Mouse (Mus musculus) left cerebral cortex, adult 9 months (tissue): ENCODE measurements around the gene 1700092M07Rik.
A peak's percentile ranks its signal among the peaks of the same experiment; 100 is the strongest.

Source experiments
- DNase-seq, 2 experiments: peaks; one replicate each; pipeline ENCODE4 v3.0.0; 2022; ENCODE audit warnings: low spot score in 2 of 2

Gene 1700092M07Rik

GRCm38 (mm10) chr19:8742176-8742575 is 1.7 kb downstream of the 1700092M07Rik start:
- DNase-seq: no peak

GRCm38 (mm10) chr19:8745382-8745781 is 4.9 kb downstream of the 1700092M07Rik start:
- no peak for DNase-seq

- no peak for DNase-seq
Measured at GRCm38 (mm10) chr19:8747368-8747767, 6.8 kb downstream of the 1700092M07Rik start.

- DNase-seq: no peak
Measured at GRCm38 (mm10) chr19:8755652-8756051, 15.1 kb downstream of the 1700092M07Rik start.

- peak; percentile 73 to 91 for DNase-seq
Measured at GRCm38 (mm10) chr19:8756635-8757387, 16.3 kb downstream of the 1700092M07Rik start, which contains the start of gene Nxf1. TSS of gene Nxf1 (plus strand) at chr19:8757073.

- DNase-seq: no peak
Measured at GRCm38 (mm10) chr19:8757471-8757998, 17.0 kb downstream of the 1700092M07Rik start.

- DNase-seq: no peak
Measured at GRCm38 (mm10) chr19:8758899-8759298, 18.4 kb downstream of the 1700092M07Rik start.

- DNase-seq: no peak
Measured at GRCm38 (mm10) chr19:8760757-8761156, 20.2 kb downstream of the 1700092M07Rik start.

GRCm38 (mm10) chr19:8763276-8763675 is 22.8 kb downstream of the 1700092M07Rik start:
- DNase-seq: no peak

- no peak for DNase-seq
Measured at GRCm38 (mm10) chr19:8765562-8765961, 25.0 kb downstream of the 1700092M07Rik start.

GRCm38 (mm10) chr19:8770567-8771270 is 30.2 kb downstream of the 1700092M07Rik start, which contains the start of gene Tmem223:
TSS of gene Tmem223 (plus strand) at chr19:8770996.
- peak in 1 of 2 experiments; percentile 77 for DNase-seq

GRCm38 (mm10) chr19:8772996-8773395 is 32.5 kb downstream of the 1700092M07Rik start:
- no peak for DNase-seq

GRCm38 (mm10) chr19:8773409-8773808 is 32.9 kb downstream of the 1700092M07Rik start:
- DNase-seq: no peak

GRCm38 (mm10) chr19:8774086-8774835 is 33.7 kb downstream of the 1700092M07Rik start, which contains the start of gene Tmem179b:
TSS of gene Tmem179b (minus strand) at chr19:8774467.
- peak; percentile 86 to 96 for DNase-seq

GRCm38 (mm10) chr19:8774951-8775421 is 34.5 kb downstream of the 1700092M07Rik start:
- no peak for DNase-seq

- DNase-seq: peak; percentile 91 to 96
Measured at GRCm38 (mm10) chr19:8786008-8786781, 45.7 kb downstream of the 1700092M07Rik start, which contains the start of gene Taf6l. TSS of gene Taf6l (minus strand) at chr19:8786417.

GRCm38 (mm10) chr19:8788521-8788920 is 48.0 kb downstream of the 1700092M07Rik start:
- no peak for DNase-seq

- DNase-seq: peak in 1 of 2 experiments; percentile 52
Measured at GRCm38 (mm10) chr19:8789171-8789570, 48.7 kb downstream of the 1700092M07Rik start.

GRCm38 (mm10) chr19:8790171-8790570 is 49.7 kb downstream of the 1700092M07Rik start:
- no peak for DNase-seq
